Mouse (Mus musculus) hindbrain, embryonic 16.5 days (tissue): Measurements from ENCODE around the gene Btbd7. TPM values are rescaled to one million over a fixed set of nuclear protein-coding genes. Genes with fewer than 3 reads are reported as not detected.

ENCODE experiments used
- ATAC-seq: fragments of 200-750 bp; cut with Nextera tagmentation; 2 replicates; pipeline ENCODE4 v1.8.0; 2017; ENCODE audit warnings: moderate TSS enrichment, moderate library complexity
- H3K27ac ChIP-seq: fragments of 300-500 bp; sonication (generic); 2 replicates; pipeline ENCODE4 v1.5.1; 2014; ENCODE audit warnings: low read depth, mild to moderate bottlenecking, control low read depth, low read length, moderate library complexity
- H3K27me3 ChIP-seq: fragments of 300-500 bp; sonication (generic); replicated peaks from 2 replicates; pipeline ENCODE4 v1.6.1; 2014; ENCODE audit warnings: low read length; ENCODE audit not compliant: control insufficient read depth, insufficient read depth
- H3K36me3 ChIP-seq: fragments of 300-500 bp; sonication (generic); 2 replicates; pipeline ENCODE4 v1.6.1; 2014; ENCODE audit warnings: mild to moderate bottlenecking, low read length, moderate library complexity, mixed read lengths; ENCODE audit not compliant: control insufficient read depth, insufficient read depth
- H3K4me1 ChIP-seq: fragments of 300-500 bp; sonication (generic); 2 replicates; pipeline ENCODE4 v1.6.1; 2014; ENCODE audit warnings: low read depth, low read length; ENCODE audit not compliant: control insufficient read depth, insufficient read depth
- H3K4me2 ChIP-seq: fragments of 300-500 bp; sonication (generic); 2 replicates; pipeline ENCODE4 v1.6.1; 2014; ENCODE audit warnings: mild to moderate bottlenecking, low read length, control low read depth, moderate library complexity
- H3K4me3 ChIP-seq: fragments of 300-500 bp; sonication (generic); 2 replicates; pipeline ENCODE4 v1.5.1; 2014; ENCODE audit warnings: mild to moderate bottlenecking, low read length, control low read depth, moderate library complexity
- H3K9ac ChIP-seq: fragments of 300-500 bp; sonication (generic); 2 replicates; pipeline ENCODE4 v1.6.1; 2014; ENCODE audit warnings: low read depth, mild to moderate bottlenecking, control low read depth, low read length, moderate library complexity
- H3K9me3 ChIP-seq: fragments of 300-500 bp; sonication (generic); 2 replicates; pipeline ENCODE4 v1.6.1; 2014; ENCODE audit warnings: mild to moderate bottlenecking, low read length, moderate library complexity; ENCODE audit not compliant: control insufficient read depth
- WGBS: fragments of 180-500 bp; shearing (Covaris S2); extraction: QIAGEN DNeasy Blood & Tissue Kit; methylation state at CpG from one replicate; pipeline ENCODE4 v1.1.7; 2014; 5-methylcytosine and 5-hydroxymethylcytosine counted together
- polyA plus RNA-seq: library from polyadenylated mRNA; unstranded; fragments of >200 nt; fragmentation: Nextera tagmentation; extraction: Ambion mirVana; gene quantifications from 2 replicates; pipeline ENCODE4 v1.2.1, GENCODE M21; 2015

Btbd7 gene
- polyA plus RNA-seq, 1 experiment from 2014 or later = 10.3 TPM

DNA sequence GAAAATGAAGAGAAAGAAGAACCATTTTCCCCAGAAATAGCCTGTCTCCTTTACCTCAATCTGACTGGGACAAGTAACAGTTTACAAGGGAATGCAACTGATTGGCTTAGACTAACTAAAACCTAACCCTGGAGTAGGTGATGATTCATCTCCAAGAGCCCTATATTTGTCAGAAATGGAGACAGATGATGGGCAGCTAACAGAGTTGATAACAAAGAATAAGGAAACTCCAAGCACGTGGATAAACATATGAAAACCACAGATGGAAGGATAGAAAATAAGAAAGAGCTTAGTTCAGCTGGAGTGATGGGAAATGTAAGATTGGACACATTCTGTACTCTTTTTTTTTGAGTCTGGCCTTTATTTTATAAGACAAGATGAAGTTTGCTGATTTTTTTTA lies 7.7 kb downstream of the Btbd7 start:
- WGBS = 93% methylated on average over 1 of the region's 1 CpGs
- no peak overlapping the region for H3K9ac ChIP-seq
- ATAC-seq = no peak
- no peak overlapping the region for H3K4me2 ChIP-seq
- H3K36me3 ChIP-seq = no peaks in the 10 kb centered on the region
- peaks cover 2% of the 10 kb centered on the region; the same call in 1 of the 2 replicates for H3K4me1 ChIP-seq
- no peak overlapping the region for H3K27ac ChIP-seq
- H3K9me3 ChIP-seq = no peaks in the 10 kb centered on the region
- H3K4me3 ChIP-seq = no peak overlapping the region
- H3K27me3 ChIP-seq = no peaks in the 10 kb centered on the region

DNA sequence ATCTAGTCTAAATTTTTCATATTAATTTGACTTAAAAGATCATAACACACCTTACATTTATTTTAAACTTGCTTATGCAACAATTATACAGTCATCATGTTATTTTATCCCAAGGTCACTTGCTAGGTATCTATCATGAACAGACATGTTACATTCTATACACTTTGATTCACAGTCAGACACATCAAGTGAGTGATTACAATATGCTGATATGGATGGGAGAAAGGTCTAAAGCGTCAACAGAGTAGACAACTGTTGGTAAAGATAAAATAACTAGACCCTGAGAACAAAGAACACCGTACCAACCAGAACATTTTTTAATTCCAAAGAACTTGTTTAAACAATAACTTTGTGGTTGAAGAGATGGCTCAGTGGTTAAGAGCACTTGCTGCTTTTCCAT lies 8.5 kb downstream of the Btbd7 start:
- Histone ChIP-seq H3K4me1 (0 out of 2 replicates have a peak, but pooled peaks cover 2% of the 10 kb centered on the region), H3K4me3 (no peak overlapping the region), H3K36me3 (no peaks in the 10 kb centered on the region), H3K9me3 (no peaks in the 10 kb centered on the region), H3K4me2 (no peak overlapping the region), H3K27me3 (no peaks in the 10 kb centered on the region), H3K9ac (no peak overlapping the region), H3K27ac (no peak overlapping the region)
- 96% methylated on average over 2 of the region's 2 CpGs for WGBS
- no peak for ATAC-seq

- no peak overlapping the region for H3K4me3 ChIP-seq
- no peaks in the 10 kb centered on the region for H3K9me3 ChIP-seq
- H3K36me3 ChIP-seq = no peaks in the 10 kb centered on the region
- ATAC-seq = no peak
- no peaks in the 10 kb centered on the region for H3K27me3 ChIP-seq
- H3K4me1 ChIP-seq = no peaks in the 10 kb centered on the region; the same call in 1 of the 2 replicates
- H3K4me2 ChIP-seq = no peak overlapping the region
- no peak overlapping the region for H3K27ac ChIP-seq
- no peak overlapping the region for H3K9ac ChIP-seq
These were observed 17.5 kb downstream of the Btbd7 start for GRCm38 (mm10) chr12:102860806-102861205.

DNA sequence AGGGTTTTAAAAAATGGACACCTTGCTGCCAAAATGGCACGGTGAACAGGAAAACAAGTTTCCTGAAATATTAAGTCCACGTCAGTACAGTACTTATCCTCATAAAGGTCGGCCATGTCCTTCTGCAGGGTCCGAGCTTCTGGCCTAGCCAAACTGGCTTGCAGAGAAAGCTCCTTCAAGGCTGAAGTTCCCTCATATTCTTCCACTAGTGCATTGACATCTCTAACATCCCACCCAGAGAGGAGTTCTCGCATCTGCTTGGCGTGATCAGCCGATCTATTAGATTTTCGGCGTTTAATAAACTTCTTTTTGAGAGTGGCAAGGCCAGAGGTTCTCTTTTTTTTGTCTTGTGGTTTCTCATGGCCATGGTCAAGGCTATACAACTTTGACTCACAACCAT lies 40.0 kb downstream of the Btbd7 start:
- WGBS = 96% methylated on average over 9 of the region's 9 CpGs
- no peaks in the 10 kb centered on the region for H3K4me1 ChIP-seq
- H3K4me3 ChIP-seq = no peak overlapping the region
- no peak overlapping the region for H3K27ac ChIP-seq
- no peak overlapping the region for H3K9ac ChIP-seq
- no peak for ATAC-seq
- H3K9me3 ChIP-seq = no peaks in the 10 kb centered on the region
- no peak overlapping the region for H3K4me2 ChIP-seq
- H3K27me3 ChIP-seq = no peaks in the 10 kb centered on the region
- H3K36me3 ChIP-seq = peaks cover 7% of the 10 kb centered on the region

GRCm38 (mm10) chr12:102832746-102833300 lies 45.4 kb downstream of the Btbd7 start:
- no peak for ATAC-seq
- 78% methylated on average over 1 of the region's 1 CpGs for WGBS
- H3K4me3 ChIP-seq = no peak overlapping the region

GRCm38 (mm10) chr12:102831888-102832287 lies 46.4 kb downstream of the Btbd7 start:
- H3K9ac ChIP-seq = no peak overlapping the region
- no peak overlapping the region for H3K4me3 ChIP-seq
- no peak overlapping the region for H3K4me2 ChIP-seq
- H3K4me1 ChIP-seq = no peaks in the 10 kb centered on the region
- ATAC-seq = no peak
- H3K36me3 ChIP-seq = no peaks in the 10 kb centered on the region
- no peak overlapping the region for H3K27ac ChIP-seq
- no peaks in the 10 kb centered on the region for H3K27me3 ChIP-seq
- 95% methylated on average over 1 of the region's 1 CpGs for WGBS
- H3K9me3 ChIP-seq = no peaks in the 10 kb centered on the region

More at GRCm38 (mm10) chr12:102832746-102833300, 45.4 kb downstream of the Btbd7 start:
- Histone ChIP-seq H3K9me3 (no peaks in the 10 kb centered on the region), H3K4me2 (no peak overlapping the region), H3K36me3 (peaks cover 4% of the 10 kb centered on the region; the same call in 1 of the 2 replicates), H3K27ac (peak overlapping the region; percentile 17; the same call in 1 of the 2 replicates), H3K4me1 (no peaks in the 10 kb centered on the region), H3K27me3 (no peaks in the 10 kb centered on the region), H3K9ac (no peak overlapping the region)

GRCm38 (mm10) chr12:102827119-102827518 lies 51.2 kb downstream of the Btbd7 start:
- no peak overlapping the region for H3K9ac ChIP-seq
- H3K9me3 ChIP-seq = no peaks in the 10 kb centered on the region
- no peak overlapping the region for H3K4me3 ChIP-seq
- no peaks in the 10 kb centered on the region for H3K36me3 ChIP-seq
- 83% methylated on average over 1 of the region's 1 CpGs for WGBS
- no peak overlapping the region for H3K4me2 ChIP-seq
- no peak for ATAC-seq
- H3K27ac ChIP-seq = no peak overlapping the region
- no peaks in the 10 kb centered on the region for H3K27me3 ChIP-seq
- no peaks in the 10 kb centered on the region for H3K4me1 ChIP-seq

- no peak overlapping the region for H3K4me2 ChIP-seq
- no peaks in the 10 kb centered on the region for H3K27me3 ChIP-seq
- no peak overlapping the region for H3K9ac ChIP-seq
- H3K27ac ChIP-seq = no peak overlapping the region
- no peak overlapping the region for H3K4me3 ChIP-seq
- no peaks in the 10 kb centered on the region for H3K9me3 ChIP-seq
- WGBS = 96% methylated on average over 1 of the region's 1 CpGs
- no peak for ATAC-seq
- H3K4me1 ChIP-seq = no peaks in the 10 kb centered on the region
- no peaks in the 10 kb centered on the region for H3K36me3 ChIP-seq
These were observed 51.9 kb downstream of the Btbd7 start for GRCm38 (mm10) chr12:102826399-102826798.

DNA sequence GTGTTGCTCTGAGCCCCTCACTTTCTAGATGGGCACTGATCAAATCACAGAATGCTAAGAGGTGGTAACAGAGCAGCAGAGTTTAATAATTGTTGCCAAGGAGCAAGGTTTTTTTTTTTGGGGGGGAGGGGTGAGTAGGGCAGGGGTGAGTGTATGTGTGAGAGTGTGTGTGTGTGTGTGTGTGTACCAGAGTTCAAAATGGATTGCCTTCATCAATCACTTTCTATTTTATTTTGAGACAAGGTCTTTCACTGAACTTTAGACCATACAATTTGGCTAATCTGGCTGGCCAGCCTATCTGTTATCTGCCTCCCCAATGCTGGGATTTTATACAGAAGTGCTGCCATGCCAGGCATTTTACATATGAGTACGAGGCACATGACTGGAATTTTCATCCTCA lies 63.4 kb downstream of the Btbd7 start:
- no peak for ATAC-seq
- Histone ChIP-seq H3K4me3 (no peak overlapping the region), H3K27me3 (no peaks in the 10 kb centered on the region), H3K9me3 (no peaks in the 10 kb centered on the region), H3K9ac (no peak overlapping the region), H3K36me3 (peaks cover 6% of the 10 kb centered on the region), H3K27ac (no peak overlapping the region), H3K4me1 (no peaks in the 10 kb centered on the region), H3K4me2 (no peak overlapping the region)
- WGBS = 60% methylated on average over 1 of the region's 1 CpGs

- H3K27me3 ChIP-seq = no peaks in the 10 kb centered on the region
- H3K36me3 ChIP-seq = no peaks in the 10 kb centered on the region; the same call in 1 of the 2 replicates
- H3K27ac ChIP-seq = no peak overlapping the region
- no peaks in the 10 kb centered on the region for H3K4me1 ChIP-seq
- 95% methylated on average over 2 of the region's 2 CpGs for WGBS
- no peak overlapping the region for H3K4me3 ChIP-seq
- H3K9me3 ChIP-seq = no peaks in the 10 kb centered on the region
- ATAC-seq = no peak
- no peak overlapping the region for H3K4me2 ChIP-seq
- H3K9ac ChIP-seq = no peak overlapping the region
These were observed 78.7 kb downstream of the Btbd7 start for GRCm38 (mm10) chr12:102799528-102799927.
